Mouse (Mus musculus): Measurements from ENCODE around the gene Shf.
"Not testable (repeated sequence)": the region's sequence is repeated elsewhere in the genome, so short reads cannot be mapped to it uniquely, and the experiment has no call there.

Gene Shf

GRCm38 (mm10) chr2:122351156-122351930, 17.6 kb downstream of the Shf start:
- in situ Hi-C loops (cut with MboI; ENCODE audit: unreplicated experiment in 2 of 2), result no loop called here

- in situ Hi-C loops (cut with MboI; ENCODE audit: unreplicated experiment in 2 of 2), result loop anchor here (5.0 to 10.0 kb wide), 2 partner anchors 208 to 406 kb away; no protein-coding TSS in a partner anchor
These were observed 19.7 kb downstream of the Shf start for GRCm38 (mm10) chr2:122349136-122349785.

- in situ Hi-C loops (cut with MboI; ENCODE audit: unreplicated experiment in 2 of 2), result loop anchor here (5.0 to 10.0 kb wide), 2 partner anchors 209 to 406 kb away; no protein-coding TSS in a partner anchor
These were observed 20.3 kb downstream of the Shf start for GRCm38 (mm10) chr2:122348531-122349131.

GRCm38 (mm10) chr2:122347257-122347656, 21.7 kb downstream of the Shf start:
- in situ Hi-C loops (cut with MboI; ENCODE audit: unreplicated experiment in 2 of 2), result loop anchor here (5.0 to 10.0 kb wide), 2 partner anchors 210 to 408 kb away; no protein-coding TSS in a partner anchor

GRCm38 (mm10) chr2:122346164-122346563, 22.8 kb downstream of the Shf start:
- in situ Hi-C loops (cut with MboI; ENCODE audit: unreplicated experiment in 2 of 2), result loop anchor here (5.0 to 10.0 kb wide), 2 partner anchors 211 to 409 kb away; no protein-coding TSS in a partner anchor

- in situ Hi-C loops (cut with MboI; ENCODE audit: unreplicated experiment in 2 of 2), result loop anchor here (5.0 to 10.0 kb wide), 2 partner anchors 212 to 410 kb away; no protein-coding TSS in a partner anchor
These were observed 23.7 kb downstream of the Shf start for GRCm38 (mm10) chr2:122345106-122345893.

- in situ Hi-C loops (cut with MboI; ENCODE audit: unreplicated experiment in 2 of 2), result no loop called here
These were observed 31.7 kb downstream of the Shf start for GRCm38 (mm10) chr2:122337291-122337690.

GRCm38 (mm10) chr2:122334170-122334569, 34.8 kb downstream of the Shf start:
- in situ Hi-C loops (cut with MboI; ENCODE audit: unreplicated experiment in 2 of 2), result no loop called here

GRCm38 (mm10) chr2:122332222-122332621, 36.7 kb downstream of the Shf start:
- in situ Hi-C loops (cut with MboI; ENCODE audit: unreplicated experiment in 2 of 2), result no loop called here

- in situ Hi-C loops (cut with MboI; ENCODE audit: unreplicated experiment in 2 of 2), result not testable (repeated sequence)
These were observed 38.6 kb downstream of the Shf start for GRCm38 (mm10) chr2:122330317-122330716.

- in situ Hi-C loops (cut with MboI; ENCODE audit: unreplicated experiment in 2 of 2), result no loop called here
These were observed 41.0 kb downstream of the Shf start for GRCm38 (mm10) chr2:122327986-122328385.

GRCm38 (mm10) chr2:122325361-122325760, 43.6 kb downstream of the Shf start:
- in situ Hi-C loops (cut with MboI; ENCODE audit: unreplicated experiment in 2 of 2), result no loop called here

GRCm38 (mm10) chr2:122324586-122324985, 44.4 kb downstream of the Shf start:
- in situ Hi-C loops (cut with MboI; ENCODE audit: unreplicated experiment in 2 of 2), result no loop called here

GRCm38 (mm10) chr2:122323960-122324359, 45.0 kb downstream of the Shf start:
- in situ Hi-C loops (cut with MboI; ENCODE audit: unreplicated experiment in 2 of 2), result no loop called here

GRCm38 (mm10) chr2:122317384-122317783, 51.6 kb downstream of the Shf start:
- in situ Hi-C loops (cut with MboI; ENCODE audit: unreplicated experiment in 2 of 2), result no loop called here

- in situ Hi-C loops (cut with MboI; ENCODE audit: unreplicated experiment in 2 of 2), result no loop called here
These were observed 53.6 kb downstream of the Shf start, which contains the start of gene Duox1 for GRCm38 (mm10) chr2:122315372-122315771. TSS of gene Duox1 (plus strand) at chr2:122315672.

- in situ Hi-C loops (cut with MboI; ENCODE audit: unreplicated experiment in 2 of 2), result no loop called here
These were observed 55.4 kb downstream of the Shf start, which contains the start of gene Duoxa1 for GRCm38 (mm10) chr2:122313536-122313935. TSS of gene Duoxa1 (minus strand) at chr2:122313730.

- in situ Hi-C loops (cut with MboI; ENCODE audit: unreplicated experiment in 2 of 2), result no loop called here
These were observed 56.1 kb downstream of the Shf start for GRCm38 (mm10) chr2:122312722-122313417.

GRCm38 (mm10) chr2:122311561-122311960, 57.4 kb downstream of the Shf start:
- in situ Hi-C loops (cut with MboI; ENCODE audit: unreplicated experiment in 2 of 2), result no loop called here

GRCm38 (mm10) chr2:122309647-122310046, 59.3 kb downstream of the Shf start:
- in situ Hi-C loops (cut with MboI; ENCODE audit: unreplicated experiment in 2 of 2), result loop anchor here in 1 of 2 experiments (10.0 kb wide), 1 partner anchor 115 kb away; no protein-coding TSS in a partner anchor
